Mouse (Mus musculus): ENCODE data around the gene Fam214a.

The Fam214a gene

GRCm38 (mm10) chr9:74979866-74980265, 27.2 kb downstream of the Fam214a start:
- DNase-seq (ENCODE audit: low read depth, low spot score) = no peak

GRCm38 (mm10) chr9:74981663-74982111, 29.0 kb downstream of the Fam214a start:
- DNase-seq (ENCODE audit: low read depth, low spot score) = no peak

- DNase-seq (ENCODE audit: low read depth, low spot score) = no peak
Observed at GRCm38 (mm10) chr9:74982193-74982592, 29.5 kb downstream of the Fam214a start.

GRCm38 (mm10) chr9:74982722-74983121, 30.0 kb downstream of the Fam214a start:
- DNase-seq (ENCODE audit: low read depth, low spot score) = peak; percentile 51

GRCm38 (mm10) chr9:74985173-74985715, 32.6 kb downstream of the Fam214a start:
- no peak for DNase-seq (ENCODE audit: low read depth, low spot score)

GRCm38 (mm10) chr9:74985770-74986169, 33.1 kb downstream of the Fam214a start:
- DNase-seq (ENCODE audit: low read depth, low spot score) = no peak

GRCm38 (mm10) chr9:74988893-74989460, 36.3 kb downstream of the Fam214a start:
- DNase-seq (ENCODE audit: low read depth, low spot score) = no peak

- no peak for DNase-seq (ENCODE audit: low read depth, low spot score)
Observed at GRCm38 (mm10) chr9:74989990-74990389, 37.3 kb downstream of the Fam214a start.

- DNase-seq (ENCODE audit: low read depth, low spot score) = no peak
Observed at GRCm38 (mm10) chr9:74994611-74995257, 42.0 kb downstream of the Fam214a start.

GRCm38 (mm10) chr9:74996349-74996748, 43.7 kb downstream of the Fam214a start:
- DNase-seq (ENCODE audit: low read depth, low spot score) = no peak

- peak; percentile 74 for DNase-seq (ENCODE audit: low read depth, low spot score)
Observed at GRCm38 (mm10) chr9:74997976-74998375, 45.3 kb downstream of the Fam214a start.

GRCm38 (mm10) chr9:75001006-75001405, 48.3 kb downstream of the Fam214a start:
- no peak for DNase-seq (ENCODE audit: low read depth, low spot score)

GRCm38 (mm10) chr9:75001611-75002204, 49.0 kb downstream of the Fam214a start:
- DNase-seq (ENCODE audit: low read depth, low spot score) = no peak

GRCm38 (mm10) chr9:75002262-75002661, 49.6 kb downstream of the Fam214a start:
- DNase-seq (ENCODE audit: low read depth, low spot score) = no peak

- DNase-seq (ENCODE audit: low read depth, low spot score) = no peak
Observed at GRCm38 (mm10) chr9:75004203-75004602, 51.5 kb downstream of the Fam214a start.

GRCm38 (mm10) chr9:75016591-75016990, 63.9 kb downstream of the Fam214a start:
- peak; percentile 45 for DNase-seq (ENCODE audit: low read depth, low spot score)

GRCm38 (mm10) chr9:75019181-75019580, 66.5 kb downstream of the Fam214a start:
- DNase-seq (ENCODE audit: low read depth, low spot score) = no peak

- peak; percentile 80 for DNase-seq (ENCODE audit: low read depth, low spot score)
Observed at GRCm38 (mm10) chr9:75019592-75019991, 66.9 kb downstream of the Fam214a start.

GRCm38 (mm10) chr9:75020561-75020960, 67.9 kb downstream of the Fam214a start:
- DNase-seq (ENCODE audit: low read depth, low spot score) = no peak

- DNase-seq (ENCODE audit: low read depth, low spot score) = no peak
Observed at GRCm38 (mm10) chr9:75022546-75022945, 69.9 kb downstream of the Fam214a start.

GRCm38 (mm10) chr9:75023150-75023894, 70.6 kb downstream of the Fam214a start:
- no peak for DNase-seq (ENCODE audit: low read depth, low spot score)

GRCm38 (mm10) chr9:75024089-75024488, 71.4 kb downstream of the Fam214a start:
- no peak for DNase-seq (ENCODE audit: low read depth, low spot score)

Data from R1 (cell line).